ENCODE assay signal across 9 mouse cellular contexts in genomic region chr17:27240556-27241457, GRCm38 (mm10). TPM values are rescaled to one million over a fixed set of nuclear protein-coding genes. Genes with fewer than 3 reads are reported as not detected.
DNase-seq lines count a peak whose midpoint lies in the region; ATAC-seq lines count a peak whose summit lies in the region.
"Had no signal": no experiment of that assay in that cellular context is flagged by ENCODE, and none has a peak within 500 bp of the region (broad histone marks: within the 10 kb centered on the region; RNA-seq: fewer than 3 reads in every experiment).

No protein-coding gene starts in this region.

- H3K4me2 ChIP-seq in forebrain, embryonic 13.5 days = no peak overlapping the region
- H3K4me2 ChIP-seq: limb, embryonic 15.5 days had no signal

- H3K9ac ChIP-seq in forebrain, embryonic 13.5 days = no peak overlapping the region
- H3K9ac ChIP-seq: limb, embryonic 15.5 days had no signal

- no peak overlapping the region for H3K4me3 ChIP-seq in forebrain, embryonic 13.5 days
- H3K4me3 ChIP-seq: limb, embryonic 15.5 days had no signal

- WGBS in forebrain, embryonic 13.5 days = 14% methylated on average over 15 of the region's 15 CpGs

- peak; percentile 79 for ATAC-seq in forebrain, embryonic 13.5 days
- ATAC-seq in CD4-positive, CD25-positive, alpha-beta regulatory T cell, adult 4 months = no peak

- DNase-seq in adrenal gland, adult (ENCODE audit: inconsistent age in 2 of 2, low spot score in 1 of 2) = peak; percentile 64 to 79
- DNase-seq in adrenal gland, postnatal 4 days (ENCODE audit: low spot score in 2 of 2) = no peak
- DNase-seq in adrenal gland, postnatal 25 days = peak; percentile 78
- peak; percentile 61 for DNase-seq in heart, postnatal 25 days (ENCODE audit: low spot score)
- DNase-seq in lung, postnatal 36 days = peak; percentile 86
- peak; percentile 86 for DNase-seq in testis, postnatal 14 days (ENCODE audit: low spot score)

- H3K4me1 ChIP-seq in forebrain, embryonic 13.5 days = peaks cover 41% of the 10 kb centered on the region

- no peaks in the 10 kb centered on the region for H3K9me3 ChIP-seq in forebrain, embryonic 13.5 days (replicated peaks)
- H3K9me3 ChIP-seq: limb, embryonic 15.5 days had no signal

- intact Hi-C loops in heart, postnatal 25 days (cut with DNase I) = no loop called here

- peaks cover 4% of the 10 kb centered on the region; the same call in 1 of the 2 replicates for H3K27me3 ChIP-seq in forebrain, embryonic 13.5 days

- H3K36me3 ChIP-seq in forebrain, embryonic 13.5 days (ENCODE audit: poor library complexity, severe bottlenecking) = no peaks in the 10 kb centered on the region
- H3K36me3 ChIP-seq: limb, embryonic 15.5 days had no signal

- H3K27ac ChIP-seq in forebrain, embryonic 13.5 days = peak overlapping the region; percentile 88
- H3K27ac ChIP-seq: limb, embryonic 15.5 days had no signal

RNA-seq across cellular contexts. Expression of gene Lemd2, which starts 36.5 kb away (rescaled TPM):
- total RNA-seq in adrenal gland, postnatal 4 days (2021) = 10 to 100 TPM; 69.1 to 73.3 TPM
- 80.7 and 81.1 TPM in 2 replicates for total RNA-seq in adrenal gland, postnatal 25 days (2021)
- polyA plus RNA-seq in forebrain, embryonic 13.5 days (2015; fragmentation: Nextera tagmentation; extraction: Ambion mirVana) = 14.6 and 16.4 TPM in 2 replicates
- 10 to 100 TPM; 28.8 to 29.4 TPM for total RNA-seq in heart, postnatal 25 days (2021)
- 10 to 100 TPM; 10.7 to 11.4 TPM for polyA plus RNA-seq in CD4-positive, CD25-positive, alpha-beta regulatory T cell, adult 4 months (2017; shearing (Covaris generic))

Comparison
In these comparisons a context has a peak if more than half of its experiments do, and no peak if none do; other contexts are left out.
1. DNase-seq: peak in adrenal gland, adult (2 of 2), adrenal gland, postnatal 25 days (single experiment), heart, postnatal 25 days (single experiment), lung, postnatal 36 days (single experiment) and testis, postnatal 14 days (single experiment); none in adrenal gland, postnatal 4 days (0 of 2).